Mouse (Mus musculus): ENCODE measurements around the gene Gm10320. TPM values are rescaled to one million over a fixed set of nuclear protein-coding genes. Genes with fewer than 3 reads are reported as not detected.

Gm10320 gene
- total RNA-seq, 2 experiments from 2014 or later = not detected

DNA sequence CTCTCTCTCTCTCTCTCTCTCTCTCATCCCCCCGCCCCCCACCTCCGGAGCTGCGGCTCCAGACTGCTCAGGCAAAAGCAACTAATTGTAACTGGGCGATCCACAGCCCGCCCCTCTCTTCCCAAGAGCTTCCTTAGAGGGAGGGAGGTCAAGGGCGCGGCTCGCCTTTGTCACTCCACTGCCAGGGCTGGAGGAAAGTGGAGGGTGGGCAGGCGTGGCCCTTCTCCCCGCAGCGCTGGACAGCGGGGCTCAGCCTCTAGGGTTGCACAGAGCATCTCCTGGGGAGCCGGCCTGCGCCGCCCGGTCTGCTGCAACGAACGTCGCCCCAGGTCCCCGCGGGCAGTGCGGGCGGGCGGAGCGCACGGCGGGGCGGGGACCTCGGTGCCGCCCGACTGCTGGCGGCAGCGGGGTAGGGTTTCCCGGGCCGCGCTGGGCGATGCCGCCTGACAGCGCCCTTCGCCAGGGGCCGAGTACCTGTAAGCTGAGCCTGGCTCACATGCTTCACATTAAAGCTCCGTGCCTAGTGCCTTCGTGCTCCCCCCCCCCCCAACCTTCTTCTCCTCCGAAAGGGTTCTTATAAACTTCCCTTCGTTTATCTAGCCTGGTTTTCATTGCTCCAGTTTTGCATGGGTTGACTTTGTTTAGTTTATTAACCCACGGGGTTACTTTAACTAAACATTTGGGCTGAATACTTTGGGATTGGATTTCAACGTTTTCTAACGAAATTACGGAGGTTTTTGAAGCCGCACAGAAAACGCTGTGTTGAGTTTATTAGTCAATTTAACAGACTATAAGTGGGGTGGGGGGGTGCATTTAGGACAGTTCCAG is 13.1 kb upstream of the Gm10320 start:
- intact Hi-C loops (cut with DNase I) = loop anchor here (2.0 to 5.0 kb wide), 2 partner anchors 82 to 146 kb away; no protein-coding TSS in a partner anchor
- no peak for DNase-seq (ENCODE audit: low spot score in 2 of 2)

DNA sequence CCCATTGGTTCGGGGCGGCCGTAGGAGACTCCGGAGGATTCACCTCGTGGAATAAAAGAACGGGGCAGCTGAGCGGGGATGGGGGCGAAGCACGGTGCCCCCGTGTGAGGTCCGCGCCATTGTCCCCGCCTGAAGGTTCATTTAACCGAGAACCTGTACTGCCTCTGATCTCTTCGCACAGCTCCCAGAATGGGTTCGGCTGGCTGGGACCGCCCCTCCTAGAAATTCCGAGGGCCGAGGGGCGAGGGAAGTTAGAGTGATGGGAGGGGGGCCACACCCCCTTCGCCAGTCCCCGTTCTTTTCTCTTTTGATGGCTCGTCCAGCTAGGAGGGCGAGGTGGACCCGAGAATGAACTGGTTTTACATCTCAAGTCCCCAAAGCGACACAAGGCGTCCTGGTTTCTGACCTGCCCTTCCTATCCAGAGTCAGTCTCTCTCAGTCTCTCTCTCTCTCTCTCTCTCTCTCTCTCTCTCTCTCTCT is 12.4 kb upstream of the Gm10320 start:
- intact Hi-C loops (cut with DNase I) = loop anchor here (2.0 to 5.0 kb wide), 2 partner anchors 83 to 145 kb away; no protein-coding TSS in a partner anchor
- no peak for DNase-seq (ENCODE audit: low spot score in 2 of 2)

DNA sequence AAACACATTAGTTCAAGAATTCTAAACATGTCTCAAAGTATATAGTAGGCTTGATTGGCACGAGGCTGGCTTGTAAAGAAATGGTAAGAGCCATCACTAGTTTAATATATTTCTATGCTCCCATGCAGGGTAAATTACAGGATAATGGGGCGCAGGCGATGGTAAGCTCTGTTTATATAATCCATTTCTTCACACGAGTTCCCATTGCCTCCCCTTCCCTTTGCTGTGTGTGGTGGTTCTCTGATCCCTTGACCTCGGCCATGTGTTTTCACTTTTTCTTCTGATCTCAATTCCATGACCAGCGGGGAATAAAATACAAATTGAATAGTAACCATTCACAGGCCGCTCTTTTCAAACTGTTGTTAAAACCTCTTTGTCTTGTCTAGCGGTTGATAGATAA is 11.8 kb upstream of the Gm10320 start:
- no peak for DNase-seq (ENCODE audit: low spot score in 2 of 2)
- intact Hi-C loops (cut with DNase I) = loop anchor here (5.0 kb wide), 1 partner anchor 84 kb away; no protein-coding TSS in a partner anchor

DNA sequence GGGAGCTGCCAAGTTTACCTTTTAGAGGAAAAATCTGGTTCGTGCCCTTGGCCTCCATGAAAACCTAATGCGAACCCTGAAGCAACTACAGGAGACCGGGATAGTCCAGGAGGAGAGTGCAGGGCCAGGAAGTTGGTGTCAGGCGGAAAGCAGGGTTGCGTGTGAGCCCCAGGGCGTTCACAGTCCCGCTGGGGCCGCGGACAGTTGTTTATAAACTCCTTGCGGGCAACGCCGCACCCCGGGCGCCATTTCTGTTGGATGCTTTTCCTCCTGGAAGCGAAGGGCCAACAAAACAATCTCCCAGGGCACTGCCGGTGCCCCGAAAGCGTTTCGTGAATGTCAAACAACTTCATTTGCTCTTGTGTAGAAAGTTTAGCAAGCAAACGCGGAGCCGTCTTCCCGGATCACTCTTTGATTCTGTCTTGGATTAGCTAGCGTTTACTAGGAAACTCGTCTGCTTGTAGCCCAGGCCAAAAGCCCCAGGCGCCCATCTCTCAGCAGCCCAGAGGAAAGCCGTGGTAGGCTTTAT is 11.1 kb upstream of the Gm10320 start:
- intact Hi-C loops (cut with DNase I) = loop anchor here (5.0 kb wide), 1 partner anchor 84 kb away; no protein-coding TSS in a partner anchor
- DNase-seq (ENCODE audit: low spot score in 2 of 2) = no peak

DNA sequence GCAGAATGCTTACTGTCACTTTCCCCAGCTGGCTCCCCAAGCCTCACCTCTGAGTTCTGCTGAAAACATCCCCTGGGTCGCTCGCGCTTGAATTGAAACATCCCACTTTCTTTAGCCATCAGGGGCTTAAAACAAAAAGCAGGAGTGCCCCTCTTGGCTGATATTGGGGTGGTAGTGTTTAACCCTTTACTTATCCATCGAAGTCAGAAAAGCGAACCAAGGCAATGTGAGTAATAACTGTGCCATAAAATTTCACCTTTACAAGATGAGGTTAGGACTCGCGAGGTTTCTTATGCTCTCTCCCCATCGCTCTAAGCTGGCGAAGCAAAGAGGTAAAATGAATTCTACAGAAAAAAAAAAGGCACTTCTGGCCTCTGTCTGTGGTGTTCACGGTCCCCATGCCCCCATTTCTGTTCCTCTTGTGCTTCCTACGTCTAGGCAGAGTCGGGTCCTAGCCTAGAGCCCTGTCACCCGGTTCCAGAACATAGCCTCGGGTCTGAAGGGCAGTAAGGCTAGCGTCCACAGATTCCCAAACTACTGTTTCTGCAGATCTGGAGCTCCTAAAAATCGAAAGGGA is 10.5 kb upstream of the Gm10320 start:
- intact Hi-C loops (cut with DNase I) = loop anchor here (5.0 kb wide), 1 partner anchor 85 kb away; no protein-coding TSS in a partner anchor
- no peak for DNase-seq (ENCODE audit: low spot score in 2 of 2)

DNA sequence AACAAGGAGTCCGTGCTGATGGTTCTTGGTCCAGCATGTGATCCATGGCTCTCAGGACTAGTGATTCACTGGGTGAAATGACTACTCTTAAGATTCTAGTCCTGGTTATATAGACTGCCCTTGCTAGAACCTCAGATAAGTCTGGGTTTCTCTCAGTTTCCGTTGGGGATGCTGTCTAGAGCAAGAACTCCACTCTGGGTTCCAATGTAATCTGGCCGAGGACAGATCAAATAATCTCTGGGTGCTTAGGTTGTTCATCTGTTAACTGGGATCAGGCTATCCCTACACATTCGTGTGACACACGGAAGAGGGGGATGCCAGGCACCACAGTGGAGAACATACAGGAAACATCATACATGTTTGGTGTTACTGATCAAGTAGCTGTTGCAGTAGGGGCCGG is 9.5 kb upstream of the Gm10320 start:
- intact Hi-C loops (cut with DNase I) = loop anchor here (5.0 kb wide), 1 partner anchor 86 kb away; no protein-coding TSS in a partner anchor
- DNase-seq (ENCODE audit: low spot score in 2 of 2) = no peak

DNA sequence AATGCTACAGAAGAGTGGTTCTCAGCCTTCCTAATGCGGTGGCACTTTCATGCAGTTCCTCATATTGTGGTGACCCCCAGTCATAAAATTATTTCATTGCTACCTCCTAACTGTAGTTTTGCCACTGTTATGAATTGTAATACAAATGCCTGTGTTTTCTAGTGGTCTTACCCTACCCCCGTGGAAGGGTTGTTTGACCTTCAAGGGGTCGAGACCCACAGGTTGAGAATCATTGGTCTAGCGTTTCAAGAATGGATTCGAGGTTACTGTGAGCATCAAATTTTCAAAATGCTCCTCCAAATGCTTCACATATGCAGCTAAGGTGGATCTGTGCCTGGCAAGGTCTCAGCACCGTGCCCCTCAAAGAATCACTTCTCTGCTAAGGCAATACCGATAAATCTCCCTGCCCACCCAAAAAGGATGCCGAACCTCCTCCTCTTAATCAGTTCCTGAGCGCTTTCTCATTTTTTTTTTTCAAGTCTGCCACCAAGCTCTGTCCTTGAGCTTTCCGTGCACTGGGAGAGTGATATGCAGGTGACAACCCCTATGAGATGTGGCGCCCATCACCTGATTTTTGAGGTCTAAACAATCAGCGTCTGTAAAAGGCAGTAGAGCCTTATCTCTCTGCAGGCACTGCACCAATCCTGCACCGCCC is 8.8 kb upstream of the Gm10320 start:
- intact Hi-C loops (cut with DNase I) = loop anchor here (5.0 kb wide), 1 partner anchor 87 kb away; no protein-coding TSS in a partner anchor
- no peak for DNase-seq (ENCODE audit: low spot score in 2 of 2)

DNA sequence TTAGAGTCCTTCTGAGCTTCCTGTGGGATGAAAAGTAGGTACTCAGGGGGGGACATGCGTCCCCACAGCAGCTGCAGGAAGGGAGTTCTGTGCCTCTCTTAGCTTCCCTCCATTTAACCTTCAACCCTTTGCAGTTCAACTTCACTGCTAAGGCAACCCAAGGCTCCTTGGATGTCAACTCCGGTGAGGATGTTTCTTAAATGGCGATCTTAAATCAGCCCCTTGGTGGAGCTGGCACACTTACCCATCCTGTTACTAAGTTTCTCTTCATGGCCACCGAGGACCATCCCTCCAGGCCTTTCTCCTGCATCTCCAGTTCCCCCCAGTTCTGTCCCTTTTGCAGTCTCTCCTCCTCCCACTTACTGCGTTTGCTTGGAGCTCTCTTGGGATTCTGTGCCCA is 6.8 kb upstream of the Gm10320 start:
- no peak for DNase-seq (ENCODE audit: low spot score in 2 of 2)
- intact Hi-C loops (cut with DNase I) = no loop called here

DNA sequence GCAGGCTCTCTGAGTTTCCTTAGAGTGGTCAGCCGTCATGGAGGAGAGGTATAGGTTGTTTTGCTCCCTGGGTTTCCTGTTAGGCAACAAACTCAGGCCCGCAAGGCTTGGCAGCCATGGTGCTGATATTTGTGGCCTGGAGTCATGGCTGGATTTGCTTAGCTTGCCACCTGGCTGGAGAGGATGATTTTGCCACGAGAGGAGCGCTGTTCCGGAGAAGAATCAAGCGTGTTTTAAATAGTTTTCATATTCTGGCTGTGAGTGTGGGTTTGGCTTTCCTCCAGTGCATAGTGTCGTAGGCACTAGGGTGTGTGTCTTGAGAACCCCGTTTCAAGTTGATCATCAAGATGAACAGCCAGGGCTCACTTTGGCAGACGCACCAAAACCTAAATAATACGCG is 6.3 kb upstream of the Gm10320 start:
- intact Hi-C loops (cut with DNase I) = no loop called here
- no peak for DNase-seq (ENCODE audit: low spot score in 2 of 2)

DNA sequence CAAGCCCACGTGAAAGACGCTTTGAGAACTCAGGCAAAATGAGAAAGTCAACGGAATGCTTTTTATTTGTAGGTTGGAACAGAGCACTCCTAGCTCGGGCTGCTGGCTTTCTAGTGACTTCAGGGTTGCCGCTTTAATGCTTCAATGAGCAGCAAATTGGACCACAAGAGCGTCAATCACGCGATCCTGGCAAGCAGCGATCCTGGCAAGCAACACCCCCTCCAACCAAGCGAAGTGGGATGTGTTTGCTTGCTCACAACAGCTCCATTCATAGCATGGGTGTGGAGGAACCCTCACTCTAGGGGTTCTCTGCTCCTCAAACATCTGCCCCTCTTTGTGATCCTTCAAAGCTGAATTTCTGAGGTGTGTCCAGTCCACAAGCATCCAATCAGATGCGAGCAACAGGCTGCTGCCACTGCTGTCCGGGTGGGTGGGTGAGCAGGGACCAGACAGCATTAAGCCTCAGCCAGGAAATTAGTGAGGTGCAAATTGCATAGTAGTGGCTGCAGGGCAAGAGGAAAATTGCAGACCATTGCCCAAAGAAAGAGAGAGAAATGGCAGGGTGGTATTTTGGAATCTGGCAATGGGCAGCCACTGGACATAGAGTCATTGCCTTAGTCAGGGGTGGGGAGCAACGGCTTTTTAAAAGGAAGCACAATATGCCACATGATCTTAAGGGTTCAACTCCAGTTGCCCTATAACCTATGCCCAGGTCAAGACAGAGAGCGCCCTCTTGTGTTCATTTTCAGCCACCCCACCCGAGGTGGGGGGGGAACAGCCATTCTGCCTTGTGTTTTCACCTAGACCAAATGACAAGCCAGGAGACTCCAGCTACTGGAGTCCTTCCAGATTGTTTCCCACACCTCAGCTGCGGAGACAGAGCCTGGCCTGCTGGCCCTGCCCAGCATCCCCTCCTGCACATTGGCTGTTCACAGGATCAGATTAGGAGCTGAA is 5.4 kb upstream of the Gm10320 start:
- intact Hi-C loops (cut with DNase I) = no loop called here
- DNase-seq (ENCODE audit: low spot score in 2 of 2) = no peak

DNA sequence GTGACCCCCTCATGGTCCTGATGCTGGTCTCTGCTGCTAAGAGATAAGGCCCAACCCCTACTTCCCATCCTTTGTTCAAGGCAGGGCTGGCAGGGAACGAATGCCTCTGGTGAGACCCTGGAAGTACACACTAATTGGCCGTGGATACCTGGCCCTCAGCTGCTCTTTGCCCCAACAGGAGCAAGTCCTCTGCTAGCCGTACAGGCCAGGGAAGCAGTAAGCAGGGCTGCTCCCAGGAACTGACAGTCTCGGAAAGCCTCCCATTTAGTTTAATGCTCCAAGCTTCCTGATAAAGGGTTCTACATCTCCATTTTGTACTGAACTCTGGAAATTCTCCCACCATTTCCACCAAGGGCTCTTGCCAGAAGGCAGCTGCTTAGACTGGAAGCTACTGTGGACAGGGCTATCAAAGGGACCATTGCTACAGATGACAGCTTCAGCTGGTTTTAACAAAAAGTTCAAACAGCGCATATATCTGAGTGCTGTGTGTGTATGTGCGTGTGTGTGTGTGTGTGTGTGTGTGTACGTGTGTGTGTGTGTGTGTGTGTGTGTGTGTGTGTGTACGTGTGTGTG is 2.8 kb upstream of the Gm10320 start:
- no peak for DNase-seq (ENCODE audit: low spot score in 2 of 2)
- intact Hi-C loops (cut with DNase I) = no loop called here

DNA sequence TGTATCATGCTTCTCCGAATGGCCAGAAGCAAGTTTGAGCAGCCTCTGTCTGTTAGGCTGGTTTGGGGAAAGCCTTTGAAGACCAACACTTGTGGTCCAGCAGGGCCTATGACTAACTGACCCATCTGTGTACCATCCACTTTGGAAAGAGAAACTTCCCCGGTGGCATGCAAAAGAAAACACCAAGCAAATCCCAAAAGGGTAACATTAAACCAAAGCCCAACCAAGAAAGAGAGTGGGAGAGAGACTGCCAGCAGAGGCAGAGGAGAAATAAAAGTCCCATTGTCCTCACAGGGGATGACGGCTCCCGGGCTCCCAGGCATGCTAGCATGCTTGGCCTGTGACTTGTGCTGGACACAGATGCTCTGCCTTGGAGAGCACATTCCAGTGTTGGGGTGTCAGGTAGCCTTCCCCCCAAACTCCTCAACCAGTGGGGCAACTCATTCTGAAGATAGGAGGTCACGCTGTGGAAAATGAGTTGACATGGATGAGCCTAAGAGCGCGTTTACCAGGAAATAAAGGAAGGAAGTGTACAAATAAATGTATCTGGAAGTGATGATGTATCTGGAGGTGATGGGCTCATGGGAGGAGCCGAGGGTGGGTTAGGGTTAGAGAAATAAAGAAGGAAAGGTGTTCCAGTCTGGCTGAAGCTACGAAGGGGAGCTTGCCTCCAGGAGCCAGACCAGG is 911 bp upstream of the Gm10320 start:
- DNase-seq (ENCODE audit: low spot score in 2 of 2) = no peak
- intact Hi-C loops (cut with DNase I) = no loop called here

DNA sequence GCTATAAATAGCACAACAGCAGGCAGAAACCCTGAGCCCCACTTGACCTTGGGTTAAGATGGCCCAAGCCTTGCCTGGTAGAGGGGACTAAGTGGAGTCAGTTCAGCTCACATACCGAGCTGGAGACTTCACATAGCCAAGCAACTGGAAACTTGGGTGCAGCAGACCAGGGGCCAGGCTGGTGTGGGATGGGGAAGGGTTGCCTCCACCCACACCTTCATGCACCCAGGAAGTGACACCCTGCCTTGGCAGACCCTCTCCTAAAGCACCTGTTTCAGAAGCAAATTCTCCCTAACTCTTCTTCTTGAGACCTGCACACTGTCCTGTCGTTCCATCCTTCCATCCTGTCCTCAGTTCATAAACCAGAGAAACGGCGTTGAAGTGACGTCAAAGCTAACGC is 5.1 kb downstream of the Gm10320 start:
- no peak for DNase-seq (ENCODE audit: low spot score in 2 of 2)
- intact Hi-C loops (cut with DNase I) = no loop called here

DNA sequence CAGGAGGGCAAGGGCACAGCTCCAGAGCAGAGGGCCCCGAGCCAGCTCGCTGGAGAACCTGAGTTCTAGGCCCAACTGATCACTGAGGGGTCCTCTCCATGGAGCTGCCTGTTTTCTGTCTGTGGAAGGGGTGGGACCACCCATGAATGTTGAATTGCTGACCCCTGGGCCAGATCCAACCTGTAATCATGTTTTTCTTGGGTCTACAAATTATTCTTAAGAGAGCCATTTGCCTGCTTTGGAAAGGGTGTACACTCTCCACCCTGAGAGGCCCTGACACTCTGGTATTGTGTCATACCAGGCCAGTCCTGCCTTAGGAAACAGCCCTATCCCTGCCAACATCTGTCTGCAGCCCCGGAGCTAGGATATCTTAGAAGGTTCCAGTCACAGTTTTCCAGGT is 5.6 kb downstream of the Gm10320 start:
- no peak for DNase-seq (ENCODE audit: low spot score in 2 of 2)
- intact Hi-C loops (cut with DNase I) = no loop called here

DNA sequence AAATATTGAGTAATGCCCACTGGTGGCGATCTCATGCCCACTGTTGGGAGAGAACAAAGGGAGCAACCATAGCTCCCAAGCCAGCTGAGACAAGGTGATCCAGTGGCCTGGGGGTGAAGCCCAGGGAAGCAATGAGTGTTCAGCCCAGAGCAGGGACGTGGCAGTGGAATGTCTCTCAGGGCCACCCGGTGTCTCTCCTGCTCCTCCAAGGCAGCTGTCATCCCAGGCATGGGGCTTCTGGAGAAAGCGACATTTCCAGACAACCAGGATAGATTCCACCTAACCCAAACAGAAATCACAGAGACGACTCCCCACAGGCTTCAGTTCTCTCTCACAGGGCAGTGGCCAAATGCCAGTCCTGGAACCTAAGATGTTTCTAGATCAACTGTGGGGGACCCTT is 6.4 kb downstream of the Gm10320 start:
- DNase-seq (ENCODE audit: low spot score in 2 of 2) = no peak
- intact Hi-C loops (cut with DNase I) = no loop called here

DNA sequence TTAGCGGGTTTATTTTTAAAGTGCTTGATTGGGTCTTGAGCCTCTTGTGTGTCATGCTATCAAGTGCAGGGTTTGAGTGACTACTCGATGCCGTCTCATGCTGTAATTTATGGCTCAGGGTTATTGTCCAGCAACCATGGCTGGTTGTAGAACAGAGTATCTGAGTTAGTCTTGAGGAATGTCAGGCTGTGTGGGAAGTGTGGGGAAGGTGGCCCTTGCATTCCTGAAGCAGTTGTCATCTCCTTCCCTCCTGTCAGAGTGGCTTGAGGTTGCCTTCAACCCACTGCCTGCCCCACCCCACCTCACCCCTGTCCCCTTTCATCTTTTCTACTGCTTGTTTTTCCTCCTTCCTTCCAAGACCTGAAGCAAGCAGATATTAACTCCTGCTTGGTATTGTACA is 13.8 kb downstream of the Gm10320 start:
- no peak for DNase-seq (ENCODE audit: low spot score in 2 of 2)
- intact Hi-C loops (cut with DNase I) = no loop called here

DNA sequence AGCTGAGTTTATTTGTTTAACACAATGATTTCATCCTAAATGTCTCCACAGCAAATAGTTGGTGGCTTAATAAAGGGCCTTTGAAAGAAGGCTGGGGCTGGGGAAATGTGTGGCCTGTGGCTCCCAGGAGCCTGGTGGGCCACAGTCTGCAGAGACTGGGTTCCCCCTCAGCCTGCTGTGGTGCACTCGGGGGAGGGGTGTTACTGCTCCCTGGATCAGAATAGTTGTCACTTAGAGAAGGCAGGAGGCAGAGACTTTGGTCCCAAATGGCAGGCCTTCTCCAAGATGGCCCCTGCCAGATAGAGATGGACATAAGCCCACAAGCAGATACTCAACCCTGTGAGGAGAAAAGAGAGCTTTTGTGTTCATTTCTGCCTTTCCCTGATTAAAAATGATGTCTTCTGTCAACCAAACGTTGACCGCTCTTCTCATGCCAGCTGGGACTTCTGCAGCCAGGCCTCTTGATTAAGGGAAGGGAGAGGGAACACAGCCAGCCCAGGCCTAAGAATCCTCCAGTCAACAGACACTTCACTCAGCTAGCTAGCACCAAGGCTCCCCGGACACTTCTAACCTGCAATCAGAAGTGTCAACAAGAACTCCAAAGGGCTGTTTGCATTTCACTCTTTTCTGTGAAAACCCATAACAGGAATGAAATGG is 14.8 kb downstream of the Gm10320 start:
- no peak for DNase-seq (ENCODE audit: low spot score in 2 of 2)
- intact Hi-C loops (cut with DNase I) = no loop called here
